Mouse (Mus musculus) hindbrain, embryonic 10.5 days (tissue): ENCODE measurements around the gene Entpd1. TPM values are rescaled to one million over a fixed set of nuclear protein-coding genes. Genes with fewer than 3 reads are reported as not detected.

ENCODE experiments used
- DNase-seq: peaks from one replicate; pipeline ENCODE4 v3.0.0-alpha.2; 2017; ENCODE audit warnings: low spot score
- H3K27ac ChIP-seq: fragments of 300-500 bp; sonication (generic); 2 replicates; pipeline ENCODE4 v1.5.1; 2016; ENCODE audit warnings: mild to moderate bottlenecking, moderate library complexity
- H3K27me3 ChIP-seq: fragments of 300-500 bp; sonication (generic); 2 replicates; pipeline ENCODE4 v1.6.1; 2016; ENCODE audit warnings: mild to moderate bottlenecking; ENCODE audit not compliant: poor library complexity, insufficient read depth, severe bottlenecking
- H3K36me3 ChIP-seq: fragments of 300-500 bp; sonication (generic); 2 replicates; pipeline ENCODE4 v1.6.1; 2016; ENCODE audit warnings: mild to moderate bottlenecking, moderate library complexity
- H3K4me1 ChIP-seq: fragments of 300-500 bp; sonication (generic); replicated peaks from 2 replicates; pipeline ENCODE4 v1.6.1; 2016; ENCODE audit warnings: mild to moderate bottlenecking
- H3K4me3 ChIP-seq: fragments of 300-500 bp; sonication (generic); 2 replicates; pipeline ENCODE4 v1.5.1; 2016; ENCODE audit warnings: mild to moderate bottlenecking, moderate library complexity
- H3K9me3 ChIP-seq: fragments of 300-500 bp; sonication (generic); 2 replicates; pipeline ENCODE4 v1.6.1; 2016; ENCODE audit warnings: mild to moderate bottlenecking, moderate library complexity
- WGBS: fragments of 180-500 bp; shearing (Covaris S2); methylation state at CpG from one replicate; pipeline ENCODE4 v1.1.7; 2016; 5-methylcytosine and 5-hydroxymethylcytosine counted together
- polyA plus RNA-seq: library from polyadenylated mRNA; unstranded; fragments of >200 nt; fragmentation: Nextera tagmentation; extraction: Ambion mirVana; gene quantifications from 2 replicates; pipeline ENCODE4 v1.2.1, GENCODE M21; 2016

The Entpd1 gene
- polyA plus RNA-seq, 1 experiment from 2014 or later, result 5.0 TPM

GRCm38 (mm10) chr19:40684566-40684965 is 72.4 kb downstream of the Entpd1 start:
- Histone ChIP-seq H3K27ac (no peak overlapping the region), H3K4me3 (no peak overlapping the region), H3K4me1 (no peaks in the 10 kb centered on the region), H3K27me3 (no peaks in the 10 kb centered on the region), H3K9me3 (no peaks in the 10 kb centered on the region), H3K36me3 (no peaks in the 10 kb centered on the region)
- no peak for DNase-seq
- 92% methylated on average over 7 of the region's 7 CpGs for WGBS

- Histone ChIP-seq H3K4me3 (no peak overlapping the region), H3K4me1 (no peaks in the 10 kb centered on the region), H3K36me3 (no peaks in the 10 kb centered on the region), H3K9me3 (no peaks in the 10 kb centered on the region), H3K27ac (no peak overlapping the region), H3K27me3 (no peaks in the 10 kb centered on the region)
- 85% methylated on average over 4 of the region's 4 CpGs for WGBS
- DNase-seq, result no peak
Measured at GRCm38 (mm10) chr19:40687291-40687927, 75.2 kb downstream of the Entpd1 start.

- Histone ChIP-seq H3K27ac (no peak overlapping the region), H3K27me3 (no peaks in the 10 kb centered on the region), H3K4me3 (no peak overlapping the region), H3K36me3 (no peaks in the 10 kb centered on the region), H3K9me3 (no peaks in the 10 kb centered on the region), H3K4me1 (no peaks in the 10 kb centered on the region)
- 91% methylated on average over 7 of the region's 7 CpGs for WGBS
- no peak for DNase-seq
Measured at GRCm38 (mm10) chr19:40693201-40693600, 81.0 kb downstream of the Entpd1 start.

- Histone ChIP-seq H3K27ac (no peak overlapping the region), H3K9me3 (no peaks in the 10 kb centered on the region), H3K36me3 (no peaks in the 10 kb centered on the region), H3K4me1 (peaks cover 10% of the 10 kb centered on the region; the same call in 1 of the 2 replicates), H3K27me3 (no peaks in the 10 kb centered on the region), H3K4me3 (no peak overlapping the region)
- no peak for DNase-seq
- WGBS, result 93% methylated on average over 6 of the region's 6 CpGs
Measured at GRCm38 (mm10) chr19:40696116-40696515, 84.0 kb downstream of the Entpd1 start.

GRCm38 (mm10) chr19:40698103-40698853 is 86.1 kb downstream of the Entpd1 start:
- no peak overlapping the region for H3K4me3 ChIP-seq
- H3K36me3 ChIP-seq, result no peaks in the 10 kb centered on the region
- H3K9me3 ChIP-seq, result no peaks in the 10 kb centered on the region
- WGBS, result 74% methylated on average over 13 of the region's 13 CpGs
- no peaks in the 10 kb centered on the region for H3K27me3 ChIP-seq
- H3K27ac ChIP-seq, result no peak overlapping the region
- no peak for DNase-seq
- H3K4me1 ChIP-seq, result peaks cover 10% of the 10 kb centered on the region; the same call in 1 of the 2 replicates

GRCm38 (mm10) chr19:40699816-40700215 is 87.7 kb downstream of the Entpd1 start:
- no peaks in the 10 kb centered on the region for H3K9me3 ChIP-seq
- no peak overlapping the region for H3K4me3 ChIP-seq
- no peak for DNase-seq
- no peaks in the 10 kb centered on the region for H3K36me3 ChIP-seq
- WGBS, result 54% methylated on average over 5 of the region's 5 CpGs
- no peaks in the 10 kb centered on the region for H3K27me3 ChIP-seq
- H3K27ac ChIP-seq, result no peak overlapping the region
- H3K4me1 ChIP-seq, result peaks cover 10% of the 10 kb centered on the region; the same call in 1 of the 2 replicates

GRCm38 (mm10) chr19:40702406-40702805 is 90.2 kb downstream of the Entpd1 start:
- WGBS, result 68% methylated on average over 4 of the region's 4 CpGs
- peaks cover 10% of the 10 kb centered on the region; the same call in 1 of the 2 replicates for H3K4me1 ChIP-seq
- H3K9me3 ChIP-seq, result no peaks in the 10 kb centered on the region
- DNase-seq, result no peak
- H3K4me3 ChIP-seq, result no peak overlapping the region
- no peaks in the 10 kb centered on the region for H3K36me3 ChIP-seq
- no peak overlapping the region for H3K27ac ChIP-seq
- H3K27me3 ChIP-seq, result no peaks in the 10 kb centered on the region

- H3K27me3 ChIP-seq, result no peaks in the 10 kb centered on the region
- no peaks in the 10 kb centered on the region for H3K9me3 ChIP-seq
- no peak overlapping the region for H3K27ac ChIP-seq
- H3K36me3 ChIP-seq, result no peaks in the 10 kb centered on the region
- no peak overlapping the region for H3K4me3 ChIP-seq
- 76% methylated on average over 16 of the region's 16 CpGs for WGBS
- no peak for DNase-seq
- H3K4me1 ChIP-seq, result no peaks in the 10 kb centered on the region
Measured at GRCm38 (mm10) chr19:40712889-40713628, 100.9 kb downstream of the Entpd1 start.

- Histone ChIP-seq H3K27ac (no peak overlapping the region), H3K4me3 (no peak overlapping the region), H3K27me3 (no peaks in the 10 kb centered on the region), H3K36me3 (no peaks in the 10 kb centered on the region), H3K9me3 (no peaks in the 10 kb centered on the region), H3K4me1 (no peaks in the 10 kb centered on the region)
- WGBS, result 84% methylated on average over 5 of the region's 5 CpGs
- DNase-seq, result no peak
Measured at GRCm38 (mm10) chr19:40714700-40715099, 102.5 kb downstream of the Entpd1 start.

- no peaks in the 10 kb centered on the region for H3K4me1 ChIP-seq
- no peaks in the 10 kb centered on the region for H3K9me3 ChIP-seq
- H3K4me3 ChIP-seq, result no peak overlapping the region
- no peaks in the 10 kb centered on the region for H3K36me3 ChIP-seq
- H3K27ac ChIP-seq, result no peak overlapping the region
- no peak for DNase-seq
- WGBS, result 85% methylated on average over 6 of the region's 6 CpGs
- H3K27me3 ChIP-seq, result no peaks in the 10 kb centered on the region
Measured at GRCm38 (mm10) chr19:40716981-40717380, 104.8 kb downstream of the Entpd1 start.

GRCm38 (mm10) chr19:40719439-40720105 is 107.4 kb downstream of the Entpd1 start:
- Histone ChIP-seq H3K4me1 (no peaks in the 10 kb centered on the region), H3K4me3 (no peak overlapping the region), H3K27me3 (no peaks in the 10 kb centered on the region), H3K27ac (no peak overlapping the region), H3K36me3 (no peaks in the 10 kb centered on the region), H3K9me3 (no peaks in the 10 kb centered on the region)
- 66% methylated on average over 11 of the region's 11 CpGs for WGBS
- no peak for DNase-seq

GRCm38 (mm10) chr19:40720381-40720780 is 108.2 kb downstream of the Entpd1 start:
- no peaks in the 10 kb centered on the region for H3K9me3 ChIP-seq
- DNase-seq, result no peak
- no peak overlapping the region for H3K4me3 ChIP-seq
- H3K36me3 ChIP-seq, result no peaks in the 10 kb centered on the region
- no peak overlapping the region for H3K27ac ChIP-seq
- H3K4me1 ChIP-seq, result no peaks in the 10 kb centered on the region
- 87% methylated on average over 12 of the region's 12 CpGs for WGBS
- no peaks in the 10 kb centered on the region for H3K27me3 ChIP-seq
